8 mouse cellular contexts compared by ENCODE assay signal in the genomic region with DNA sequence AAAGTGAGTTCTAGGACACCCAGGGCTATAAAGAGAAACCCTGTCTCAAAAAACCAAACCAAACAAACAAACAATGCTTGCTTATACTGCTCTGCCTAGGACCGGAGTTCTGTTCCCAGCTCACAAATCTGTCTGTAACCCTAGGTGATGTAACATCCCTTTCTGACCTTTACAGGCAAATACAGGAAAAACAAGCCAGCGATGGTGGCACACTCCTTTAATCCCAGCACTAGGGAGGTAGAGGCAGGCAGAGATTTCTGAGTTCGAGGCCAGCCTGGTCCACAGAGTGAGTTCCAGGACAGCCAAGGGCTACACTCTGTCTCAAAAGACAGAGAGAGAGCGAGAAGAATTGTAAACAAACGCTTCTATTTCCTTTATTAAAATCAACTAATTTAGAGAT. TPM values are rescaled to one million over a fixed set of nuclear protein-coding genes. Genes with fewer than 3 reads are reported as not detected.
A peak's percentile ranks its signal among the peaks of the same experiment; 100 is the strongest.
DNase-seq lines count a peak whose midpoint lies in the region; ATAC-seq and TF ChIP-seq lines count a peak whose summit lies in the region.

No protein-coding gene starts in this region.

- 86% methylated on average over 5 of the region's 5 CpGs for WGBS in heart, embryonic 14.5 days
- 85% methylated on average over 5 of the region's 5 CpGs for WGBS in heart, embryonic 16.5 days
- 91% methylated on average over 5 of the region's 5 CpGs for WGBS in midbrain, embryonic 15.5 days

- DNase-seq in heart, adult 9 months (ENCODE audit: low spot score in 2 of 2): no peak
- DNase-seq in embryo, embryonic 9.5 days (ENCODE audit: extremely low spot score): no peak
- DNase-seq in adrenal gland, postnatal 36 days: no peak
- no peak for DNase-seq in frontal cortex, postnatal 14 days (ENCODE audit: low spot score in 2 of 2)

- no peak for TF ChIP-seq POLR2A in cortical plate, adult 2 months (IDR thresholded peaks at IDR 0.05; ENCODE audit: extremely low read depth, insufficient read depth, low read length)

- no peak overlapping the region for H3K4me3 ChIP-seq in heart, embryonic 14.5 days (ENCODE audit: control insufficient read depth in 1 of 2, insufficient read depth in 1 of 2, low read depth in 1 of 2, low read length in 2 of 2)
- no peak overlapping the region; the same call in 1 of the 2 replicates for H3K4me3 ChIP-seq in cortical plate, adult 2 months (ENCODE audit: insufficient read depth, low read length)
- H3K4me3 ChIP-seq in heart, embryonic 16.5 days (ENCODE audit: low read length): no peak overlapping the region
- H3K4me3 ChIP-seq in midbrain, embryonic 15.5 days: peak overlapping the region; percentile 49; the same call in 1 of the 2 replicates

- H3K27me3 ChIP-seq in heart, embryonic 14.5 days (ENCODE audit: control insufficient read depth, insufficient read depth, low read length): no peaks in the 10 kb centered on the region
- no peaks in the 10 kb centered on the region for H3K27me3 ChIP-seq in heart, embryonic 16.5 days (ENCODE audit: control insufficient read depth, insufficient read depth, low read length)
- no peaks in the 10 kb centered on the region for H3K27me3 ChIP-seq in midbrain, embryonic 15.5 days (replicated peaks)

- H3K4me2 ChIP-seq in heart, embryonic 14.5 days (ENCODE audit: low read length): 0 out of 2 replicates have a peak overlapping the region, but pooled peaks have one; percentile 77
- H3K4me2 ChIP-seq in heart, embryonic 16.5 days (ENCODE audit: low read depth, low read length): no peak overlapping the region
- H3K4me2 ChIP-seq in midbrain, embryonic 15.5 days: peak overlapping the region; percentile 52

- H3K9me3 ChIP-seq in heart, embryonic 14.5 days (ENCODE audit: control insufficient read depth, low read length): no peaks in the 10 kb centered on the region
- no peaks in the 10 kb centered on the region for H3K9me3 ChIP-seq in heart, embryonic 16.5 days (replicated peaks; ENCODE audit: control insufficient read depth, low read length)
- H3K9me3 ChIP-seq in midbrain, embryonic 15.5 days: no peaks in the 10 kb centered on the region

- ATAC-seq in heart, embryonic 14.5 days (ENCODE audit: insufficient number of reproducible peaks, insufficient read depth, low FRiP score, low read depth): no peak
- ATAC-seq in heart, embryonic 16.5 days (replicated peaks; ENCODE audit: extremely low read depth, insufficient read depth, low FRiP score): no peak
- no peak for ATAC-seq in midbrain, embryonic 15.5 days (replicated peaks)

- peaks cover 25% of the 10 kb centered on the region for H3K36me3 ChIP-seq in heart, embryonic 14.5 days (ENCODE audit: control insufficient read depth, insufficient read depth, low read length)
- peaks cover 20% of the 10 kb centered on the region for H3K36me3 ChIP-seq in heart, embryonic 16.5 days (ENCODE audit: control insufficient read depth, insufficient read depth)
- peaks cover 3% of the 10 kb centered on the region for H3K36me3 ChIP-seq in midbrain, embryonic 15.5 days (replicated peaks)

- H3K9ac ChIP-seq in heart, embryonic 14.5 days (ENCODE audit: low read length): no peak overlapping the region
- no peak overlapping the region for H3K9ac ChIP-seq in heart, embryonic 16.5 days (ENCODE audit: low read length)
- no peak overlapping the region for H3K9ac ChIP-seq in midbrain, embryonic 15.5 days

- TF ChIP-seq CTCF in cortical plate, adult 2 months (IDR thresholded peaks at IDR 0.05; ENCODE audit: extremely low read depth, insufficient read depth, low read length): no peak

- peaks cover 0 to 15% of the 10 kb centered on the region in 2 experiments; a peak in 3 of 4 replicates for H3K4me1 ChIP-seq in heart, embryonic 14.5 days (ENCODE audit: control insufficient read depth in 2 of 2, insufficient read depth in 2 of 2, low read length in 2 of 2)
- 0 out of 2 replicates have a peak, but pooled peaks cover 1% of the 10 kb centered on the region for H3K4me1 ChIP-seq in cortical plate, adult 2 months (ENCODE audit: control insufficient read depth, insufficient read depth, low read length)
- peaks cover 18% of the 10 kb centered on the region for H3K4me1 ChIP-seq in heart, embryonic 16.5 days (ENCODE audit: control insufficient read depth, insufficient read depth, low read length)
- peaks cover 32% of the 10 kb centered on the region for H3K4me1 ChIP-seq in midbrain, embryonic 15.5 days

- H3K27ac ChIP-seq in heart, embryonic 14.5 days (replicated peaks in 1 of 2; ENCODE audit: control insufficient read depth in 1 of 2, insufficient read depth in 1 of 2, low read depth in 2 of 2, low read length in 2 of 2): peak overlapping the region in 1 of 2 experiments; percentile 97; a peak in 2 of 4 replicates
- H3K27ac ChIP-seq in cortical plate, adult 2 months (ENCODE audit: insufficient read depth, low read length): 0 out of 2 replicates have a peak overlapping the region, but pooled peaks have one; percentile 5
- H3K27ac ChIP-seq in heart, embryonic 16.5 days (ENCODE audit: low read length): peak overlapping the region; percentile 98; the same call in 1 of the 2 replicates
- H3K27ac ChIP-seq in midbrain, embryonic 15.5 days: peak overlapping the region; percentile 96

RNA-seq across cellular contexts. Expression of a gene that starts 0.8 kb away (rescaled TPM):
- polyA plus RNA-seq in heart, embryonic 14.5 days (2014; fragmentation: Nextera tagmentation; extraction: Ambion mirVana): 4.1 and 4.2 TPM in 2 replicates
- polyA plus RNA-seq in cortical plate, adult 2 months (2012; rRNA removed): 9.2 and 9.5 TPM in 2 replicates
- 3.0 and 3.2 TPM in 2 replicates for polyA plus RNA-seq in heart, embryonic 16.5 days (2015; fragmentation: Nextera tagmentation; extraction: Ambion mirVana)
- polyA plus RNA-seq in midbrain, embryonic 15.5 days (2015; fragmentation: Nextera tagmentation; extraction: Ambion mirVana): 7.2 and 7.7 TPM in 2 replicates
- 1 to 10 TPM; 6.5 TPM for total RNA-seq in adrenal gland, postnatal 36 days (2021)

RNA-seq across cellular contexts. Expression of a gene that starts 0.8 kb away (rescaled TPM):
- polyA plus RNA-seq in heart, embryonic 14.5 days (2014; fragmentation: Nextera tagmentation; extraction: Ambion mirVana): 8.7 and 9.2 TPM in 2 replicates
- polyA plus RNA-seq in cortical plate, adult 2 months (2012; rRNA removed): 12.0 and 12.5 TPM in 2 replicates
- polyA plus RNA-seq in heart, embryonic 16.5 days (2015; fragmentation: Nextera tagmentation; extraction: Ambion mirVana): 8.5 and 9.6 TPM in 2 replicates
- polyA plus RNA-seq in midbrain, embryonic 15.5 days (2015; fragmentation: Nextera tagmentation; extraction: Ambion mirVana): 15.5 and 16.0 TPM in 2 replicates
- total RNA-seq in adrenal gland, postnatal 36 days (2021): 10 to 100 TPM in 1 of 2 experiments, 1 to 10 TPM in 1; 8.5 to 11.2 TPM

RNA-seq across cellular contexts. Expression of a gene that starts 46.7 kb away (rescaled TPM):
- 8.0 and 8.6 TPM in 2 replicates for polyA plus RNA-seq in heart, embryonic 14.5 days (2014; fragmentation: Nextera tagmentation; extraction: Ambion mirVana)
- polyA plus RNA-seq in cortical plate, adult 2 months (2012; rRNA removed): 12.5 and 13.1 TPM in 2 replicates
- polyA plus RNA-seq in heart, embryonic 16.5 days (2015; fragmentation: Nextera tagmentation; extraction: Ambion mirVana): 8.2 and 8.3 TPM in 2 replicates
- 23.4 and 24.2 TPM in 2 replicates for polyA plus RNA-seq in midbrain, embryonic 15.5 days (2015; fragmentation: Nextera tagmentation; extraction: Ambion mirVana)
- total RNA-seq in adrenal gland, postnatal 36 days (2021): 1 to 10 TPM; 8.2 to 9.2 TPM

RNA-seq across cellular contexts. Expression of a gene that starts 47.4 kb away (rescaled TPM):
- 3.8 and 4.0 TPM in 2 replicates for polyA plus RNA-seq in heart, embryonic 14.5 days (2014; fragmentation: Nextera tagmentation; extraction: Ambion mirVana)
- polyA plus RNA-seq in cortical plate, adult 2 months (2012; rRNA removed): 13.1 and 14.1 TPM in 2 replicates
- 4.2 and 5.4 TPM in 2 replicates for polyA plus RNA-seq in heart, embryonic 16.5 days (2015; fragmentation: Nextera tagmentation; extraction: Ambion mirVana)
- polyA plus RNA-seq in midbrain, embryonic 15.5 days (2015; fragmentation: Nextera tagmentation; extraction: Ambion mirVana): 22.4 and 24.4 TPM in 2 replicates
- 1 to 10 TPM; 5.0 to 6.3 TPM for total RNA-seq in adrenal gland, postnatal 36 days (2021)

RNA-seq across cellular contexts. Expression of a gene that starts 53.7 kb away (rescaled TPM):
- polyA plus RNA-seq in heart, embryonic 14.5 days (2014; fragmentation: Nextera tagmentation; extraction: Ambion mirVana): 1.8 and 2.3 TPM in 2 replicates
- 14.8 and 15.9 TPM in 2 replicates for polyA plus RNA-seq in cortical plate, adult 2 months (2012; rRNA removed)
- polyA plus RNA-seq in heart, embryonic 16.5 days (2015; fragmentation: Nextera tagmentation; extraction: Ambion mirVana): 1.5 TPM in 2 replicates
- 15.3 and 16.1 TPM in 2 replicates for polyA plus RNA-seq in midbrain, embryonic 15.5 days (2015; fragmentation: Nextera tagmentation; extraction: Ambion mirVana)
- total RNA-seq in adrenal gland, postnatal 36 days (2021): 1 to 10 TPM; 1.3 to 1.4 TPM
